Mouse (Mus musculus) G1E-ER4 (cell line): ENCODE measurements around the gene 5830473C10Rik. TPM values are rescaled to one million over a fixed set of nuclear protein-coding genes. Genes with fewer than 3 reads are reported as not detected.

ENCODE experiments used
- GATA1 ChIP-seq: IDR thresholded peaks from one replicate; pipeline ENCODE4 v1.8.0; 2012; ENCODE audit warnings: low read length, inconsistent platforms
- polyA plus RNA-seq: library from polyadenylated mRNA; stranded (reverse); fragments of >175 nt; gene quantifications from 2 replicates; pipeline ENCODE4 v1.2.3, GENCODE M21; 2012

Gene 5830473C10Rik
- polyA plus RNA-seq = 0.05 TPM in 1 of 2 replicates, not detected in the other

- no peak for TF ChIP-seq GATA1
Observed at GRCm38 (mm10) chr5:90560743-90561142, at the start of gene 5830473C10Rik. 5830473C10Rik (plus strand) TSS chr5:90561107.

GRCm38 (mm10) chr5:90512288-90512955 is 48.5 kb upstream of the 5830473C10Rik start:
- no peak for TF ChIP-seq GATA1

- TF ChIP-seq GATA1 = no peak
Observed at GRCm38 (mm10) chr5:90515561-90515960, 45.3 kb upstream of the 5830473C10Rik start.

- no peak for TF ChIP-seq GATA1
Observed at GRCm38 (mm10) chr5:90518356-90519100, 42.4 kb upstream of the 5830473C10Rik start, which contains the start of gene Afm. Afm (plus strand) TSS chr5:90518932.

GRCm38 (mm10) chr5:90551191-90551590 is 9.7 kb upstream of the 5830473C10Rik start:
- TF ChIP-seq GATA1 = no peak

GRCm38 (mm10) chr5:90556052-90556451 is 4.9 kb upstream of the 5830473C10Rik start:
- no peak for TF ChIP-seq GATA1

GRCm38 (mm10) chr5:90561721-90562275 is 891 bp downstream of the 5830473C10Rik start:
- no peak for TF ChIP-seq GATA1

- TF ChIP-seq GATA1 = no peak
Observed at GRCm38 (mm10) chr5:90562880-90563279, 2.0 kb downstream of the 5830473C10Rik start.

- no peak for TF ChIP-seq GATA1
Observed at GRCm38 (mm10) chr5:90564161-90564560, 3.3 kb downstream of the 5830473C10Rik start.

GRCm38 (mm10) chr5:90565205-90565604 is 4.3 kb downstream of the 5830473C10Rik start:
- TF ChIP-seq GATA1 = no peak

GRCm38 (mm10) chr5:90567788-90568187 is 6.9 kb downstream of the 5830473C10Rik start:
- no peak for TF ChIP-seq GATA1

GRCm38 (mm10) chr5:90568338-90568737 is 7.4 kb downstream of the 5830473C10Rik start:
- no peak for TF ChIP-seq GATA1

GRCm38 (mm10) chr5:90571216-90571615 is 10.3 kb downstream of the 5830473C10Rik start:
- TF ChIP-seq GATA1 = no peak

GRCm38 (mm10) chr5:90577751-90578150 is 16.8 kb downstream of the 5830473C10Rik start:
- no peak for TF ChIP-seq GATA1

- no peak for TF ChIP-seq GATA1
Observed at GRCm38 (mm10) chr5:90579556-90579955, 18.6 kb downstream of the 5830473C10Rik start.

GRCm38 (mm10) chr5:90582179-90582578 is 21.3 kb downstream of the 5830473C10Rik start:
- TF ChIP-seq GATA1 = no peak

- no peak for TF ChIP-seq GATA1
Observed at GRCm38 (mm10) chr5:90584799-90585198, 23.9 kb downstream of the 5830473C10Rik start.

- no peak for TF ChIP-seq GATA1
Observed at GRCm38 (mm10) chr5:90586511-90586910, 25.6 kb downstream of the 5830473C10Rik start.
